Mouse (Mus musculus): ENCODE measurements at regions not wholly inside any gene's neighbourhood (a gene's known extent, or its start where the extent isn't known, plus 50 kb on each side); places are given as distances from the start of the nearest gene placed in this dataset.

DNA sequence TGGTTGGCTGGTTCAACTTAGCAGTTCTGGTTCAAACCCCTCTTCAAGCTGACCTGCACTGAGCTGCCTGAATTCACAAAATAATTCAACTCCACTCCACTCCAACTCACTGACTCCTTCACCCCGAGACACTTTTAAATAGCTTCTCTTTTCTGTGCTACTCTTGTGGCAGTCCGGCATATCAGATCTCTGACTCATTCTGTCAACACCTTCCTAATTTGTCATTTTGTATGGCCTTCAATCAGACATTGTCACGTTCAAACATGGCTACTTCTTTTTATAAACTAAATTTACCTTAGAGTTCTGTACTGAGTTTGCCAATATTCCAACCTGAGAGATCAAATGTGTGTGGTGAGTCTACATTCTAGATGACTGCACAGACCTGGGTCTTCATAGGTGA is 579.1 kb downstream of the Slitrk1 start:
- DNase-seq (ENCODE audit: extremely low spot score in 1 of 2, low spot score in 1 of 2): no peak

- peak in 1 of 2 experiments; percentile 11 for DNase-seq (ENCODE audit: extremely low spot score in 1 of 2, low spot score in 1 of 2)
Observed at GRCm38 (mm10) chr14:108326425-108326824, 587.5 kb downstream of the Slitrk1 start.

- DNase-seq (ENCODE audit: extremely low spot score in 1 of 2, low spot score in 1 of 2): no peak
Observed at GRCm38 (mm10) chr14:108323364-108324037, 590.5 kb downstream of the Slitrk1 start.

DNA sequence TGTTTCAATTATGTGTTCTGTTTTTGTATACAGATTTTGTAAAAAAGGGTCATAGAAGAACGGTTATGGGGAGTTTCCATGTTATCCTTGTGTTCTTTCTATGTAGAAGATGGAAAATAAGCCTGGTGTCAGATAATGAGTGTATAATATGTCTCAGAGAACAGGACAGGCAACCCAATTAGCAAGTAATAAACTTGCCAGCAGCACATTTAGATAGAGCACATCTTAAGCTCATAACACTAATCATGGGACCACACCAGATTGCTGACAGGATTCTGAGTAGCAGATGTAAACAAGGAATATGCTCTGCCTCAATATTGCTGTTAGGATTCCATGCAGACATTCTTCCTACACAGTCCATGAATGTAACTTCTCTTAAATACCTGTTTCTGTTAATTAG is 606.3 kb downstream of the Slitrk1 start:
- no peak for DNase-seq (ENCODE audit: extremely low spot score in 1 of 2, low spot score in 1 of 2)

- DNase-seq (ENCODE audit: extremely low spot score in 1 of 2, low spot score in 1 of 2): no peak
Observed at GRCm38 (mm10) chr14:108279630-108280029, 634.3 kb downstream of the Slitrk1 start.

- DNase-seq (ENCODE audit: extremely low spot score in 1 of 2, low spot score in 1 of 2): no peak
Observed at GRCm38 (mm10) chr14:108261083-108261482, 652.9 kb downstream of the Slitrk1 start.

DNA sequence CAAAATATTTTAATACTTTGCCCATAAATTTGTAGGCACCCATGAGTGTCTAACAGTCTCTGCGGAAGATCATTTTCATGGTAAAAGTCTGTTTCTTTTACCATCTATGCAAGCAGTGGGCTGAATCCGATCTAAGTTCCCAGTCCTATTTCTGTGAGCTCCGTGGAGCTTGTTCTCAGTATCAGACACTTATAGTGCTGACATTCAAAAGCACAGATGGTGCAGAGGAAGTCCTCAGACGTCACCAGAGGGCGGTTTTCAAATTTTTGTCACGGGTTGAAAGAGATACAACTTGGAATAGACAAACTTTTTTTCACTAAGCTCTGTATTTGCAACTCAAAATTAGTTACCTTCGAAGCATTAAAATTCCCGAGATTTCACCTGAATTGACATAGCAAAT is 666.6 kb downstream of the Slitrk1 start:
- peak; percentile 91 to 93 for DNase-seq (ENCODE audit: extremely low spot score in 1 of 2, low spot score in 1 of 2)

- DNase-seq (ENCODE audit: extremely low spot score in 1 of 2, low spot score in 1 of 2): no peak
Observed at GRCm38 (mm10) chr14:108225483-108226124, 688.4 kb downstream of the Slitrk1 start.

DNA sequence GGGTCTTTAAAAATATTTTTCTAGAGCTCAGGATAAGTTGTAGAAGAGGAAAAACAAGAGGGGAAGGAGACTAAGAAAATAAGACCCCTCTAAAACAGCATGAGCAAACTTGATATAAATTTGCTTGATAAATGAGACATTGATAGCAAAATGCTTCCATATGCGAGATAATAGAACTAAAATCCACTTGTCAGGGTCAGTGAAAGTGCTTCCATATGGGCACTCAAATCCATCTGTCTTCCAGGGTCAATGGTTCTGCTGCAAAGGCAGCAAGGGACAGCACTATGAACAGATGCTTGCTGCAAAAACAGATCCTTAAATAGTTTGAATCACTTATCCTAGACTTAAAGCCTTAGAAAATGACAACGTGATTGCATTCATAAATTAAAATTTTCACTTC is 704.7 kb downstream of the Slitrk1 start:
- no peak for DNase-seq (ENCODE audit: extremely low spot score in 1 of 2, low spot score in 1 of 2)

- DNase-seq (ENCODE audit: extremely low spot score in 1 of 2, low spot score in 1 of 2): no peak
Observed at GRCm38 (mm10) chr14:108199133-108199532, 714.8 kb downstream of the Slitrk1 start.

DNA sequence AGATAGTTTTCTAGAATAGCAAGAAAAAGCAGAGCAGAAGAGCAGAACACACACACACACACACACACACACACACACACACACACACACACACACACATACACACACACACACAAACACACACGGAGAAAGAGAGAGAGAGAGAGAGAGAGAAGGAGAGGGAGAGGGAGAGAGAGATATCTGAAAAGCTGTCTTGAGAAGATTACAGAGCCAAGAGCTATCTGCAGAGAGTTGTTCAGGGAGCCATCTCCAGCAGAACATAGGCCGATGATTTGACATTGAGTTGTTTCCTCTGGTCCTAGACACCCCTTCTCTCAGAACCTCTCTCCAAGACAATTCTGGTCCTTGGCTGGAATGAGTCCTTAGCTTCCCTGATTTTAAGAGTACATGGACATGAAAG is 733.0 kb downstream of the Slitrk1 start:
- DNase-seq (ENCODE audit: extremely low spot score in 1 of 2, low spot score in 1 of 2): no peak

- DNase-seq (ENCODE audit: extremely low spot score in 1 of 2, low spot score in 1 of 2): no peak
Observed at GRCm38 (mm10) chr14:108175275-108175860, 738.6 kb downstream of the Slitrk1 start.

- peak; percentile 14 to 38 for DNase-seq (ENCODE audit: extremely low spot score in 1 of 2, low spot score in 1 of 2)
Observed at GRCm38 (mm10) chr14:108152981-108153380, 761.0 kb downstream of the Slitrk1 start.

GRCm38 (mm10) chr14:108123147-108123546 is 790.8 kb downstream of the Slitrk1 start:
- DNase-seq (ENCODE audit: extremely low spot score in 1 of 2, low spot score in 1 of 2): no peak

- no peak for DNase-seq (ENCODE audit: extremely low spot score in 1 of 2, low spot score in 1 of 2)
Observed at GRCm38 (mm10) chr14:108105009-108105408, 808.9 kb downstream of the Slitrk1 start.

- DNase-seq (ENCODE audit: extremely low spot score in 1 of 2, low spot score in 1 of 2): no peak
Observed at GRCm38 (mm10) chr14:108090965-108091364, 823.0 kb downstream of the Slitrk1 start.

DNA sequence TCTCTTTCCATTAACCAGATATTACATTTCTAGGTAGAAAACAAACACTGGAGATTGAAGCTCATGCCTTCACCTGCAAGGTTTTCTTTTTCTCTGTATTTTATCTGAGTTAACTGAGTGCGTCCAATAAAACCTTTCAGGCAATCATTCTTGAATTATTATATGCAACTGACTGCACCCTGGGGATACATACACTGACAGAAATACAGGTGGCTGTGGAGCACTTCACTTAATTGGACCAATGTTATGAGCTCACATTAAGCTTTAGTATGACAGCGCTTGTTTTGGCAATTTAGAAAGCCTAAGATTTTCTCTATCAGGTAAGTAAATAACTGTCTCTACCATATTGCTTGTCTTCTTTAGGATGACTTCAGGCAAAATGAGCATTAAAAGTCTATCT is 864.0 kb downstream of the Slitrk1 start:
- no peak for DNase-seq (ENCODE audit: extremely low spot score in 1 of 2, low spot score in 1 of 2)

GRCm38 (mm10) chr14:108035959-108036358 is 878.0 kb downstream of the Slitrk1 start:
- no peak for DNase-seq (ENCODE audit: extremely low spot score in 1 of 2, low spot score in 1 of 2)

DNA sequence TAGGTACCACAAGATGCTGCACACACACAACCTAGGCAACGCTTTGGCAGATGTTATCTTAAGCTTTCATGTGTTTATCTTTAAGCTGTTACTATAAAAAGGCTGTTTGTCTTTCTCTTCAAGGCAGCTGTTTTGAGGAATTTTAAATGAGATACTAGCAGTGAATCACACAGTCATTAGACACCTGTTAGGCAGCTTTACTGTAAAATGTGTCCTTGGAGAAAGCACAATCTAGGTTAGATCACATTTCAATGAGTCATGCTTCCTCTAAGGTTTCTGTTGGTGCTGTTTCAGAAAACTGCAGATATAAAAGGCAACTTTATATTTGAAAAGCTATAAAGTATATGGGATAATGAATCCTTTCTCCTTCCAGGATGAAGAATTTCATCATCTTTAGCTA is 879.8 kb downstream of the Slitrk1 start:
- DNase-seq (ENCODE audit: extremely low spot score in 1 of 2, low spot score in 1 of 2): peak in 1 of 2 experiments; percentile 22

DNA sequence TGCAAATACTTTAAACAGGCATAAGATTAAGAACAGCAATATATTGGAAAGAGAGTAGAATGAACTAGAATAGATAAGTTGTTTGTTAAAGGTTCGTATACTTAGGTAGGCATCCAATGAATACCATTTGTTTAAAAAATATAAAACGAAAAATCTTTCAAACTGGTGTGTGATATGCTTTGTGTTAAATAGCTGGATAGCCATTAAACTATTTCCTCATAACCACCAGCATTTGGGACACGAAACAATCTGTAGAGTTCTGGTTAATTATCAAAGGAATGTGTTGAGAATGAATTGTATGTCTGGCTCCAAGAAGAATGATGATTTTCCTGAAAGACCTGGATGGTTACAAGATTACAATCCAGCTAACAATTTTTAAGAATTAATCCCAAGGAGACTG is 891.4 kb downstream of the Slitrk1 start:
- DNase-seq (ENCODE audit: extremely low spot score in 1 of 2, low spot score in 1 of 2): no peak

- DNase-seq (ENCODE audit: extremely low spot score in 1 of 2, low spot score in 1 of 2): peak in 1 of 2 experiments; percentile 8
Observed at GRCm38 (mm10) chr14:108022066-108022465, 891.9 kb downstream of the Slitrk1 start.

GRCm38 (mm10) chr14:108021331-108021730 is 892.6 kb downstream of the Slitrk1 start:
- DNase-seq (ENCODE audit: extremely low spot score in 1 of 2, low spot score in 1 of 2): no peak

All from frontal cortex, adult 2 months (tissue).